Mouse (Mus musculus) kidney, adult 2 months (tissue): Measurements from ENCODE around the gene Il18r1. TPM values are rescaled to one million over a fixed set of nuclear protein-coding genes. Genes with fewer than 3 reads are reported as not detected.

Experiments
- DNase-seq: peaks from one replicate; pipeline ENCODE4 v3.0.0; 2021
- H3K27ac ChIP-seq: fragments of 200-500 bp; 2 replicates; pipeline ENCODE4 v1.5.1; 2012; ENCODE audit warnings: low read depth, low read length, control low read depth, inconsistent platforms; ENCODE audit not compliant: insufficient read depth
- H3K27me3 ChIP-seq: fragments of 200-500 bp; replicated peaks from 2 replicates; pipeline ENCODE4 v1.6.1; 2012; ENCODE audit warnings: mild to moderate bottlenecking, moderate library complexity, low read length, inconsistent platforms; ENCODE audit not compliant: control insufficient read depth, insufficient read depth
- H3K36me3 ChIP-seq: fragments of 200-500 bp; 2 replicates; pipeline ENCODE4 v1.6.1; 2012; ENCODE audit warnings: mild to moderate bottlenecking, moderate library complexity, low read length, inconsistent platforms; ENCODE audit not compliant: control insufficient read depth, insufficient read depth
- H3K4me1 ChIP-seq: fragments of 200-500 bp; 2 replicates; pipeline ENCODE4 v1.6.1; 2011; ENCODE audit warnings: low read length; ENCODE audit not compliant: control insufficient read depth, insufficient read depth
- H3K4me3 ChIP-seq: fragments of 200-500 bp; 2 replicates; pipeline ENCODE4 v1.5.1; 2011; ENCODE audit warnings: mild to moderate bottlenecking, low read depth, low read length, control low read depth; ENCODE audit not compliant: insufficient read depth
- CTCF ChIP-seq: fragments of 200-500 bp; conservative IDR thresholded peaks from 2 replicates; pipeline ENCODE4 v1.5.1; 2011; ENCODE audit warnings: low read depth, mild to moderate bottlenecking, control low read depth, low read length, moderate library complexity, mixed read lengths; ENCODE audit not compliant: insufficient read depth, insufficient read length
- POLR2A ChIP-seq: fragments of 200-500 bp; IDR thresholded peaks from one replicate; pipeline ENCODE4 v1.6.1; 2011; ENCODE audit warnings: low read depth, low read length, control low read depth
- WGBS: fragments of 180-500 bp; shearing (Covaris S2); methylation state at CpG from one replicate; pipeline ENCODE4 v1.1.7; 2018; 5-methylcytosine and 5-hydroxymethylcytosine counted together
- polyA plus RNA-seq: library from polyadenylated mRNA; depleted of rRNA; stranded (reverse); fragments of >200 nt; gene quantifications from 2 replicates; pipeline ENCODE4 v1.2.3, GENCODE M21; 2012; rRNA removed

The Il18r1 gene
- polyA plus RNA-seq, 1 experiment, result 0.58 TPM

DNA sequence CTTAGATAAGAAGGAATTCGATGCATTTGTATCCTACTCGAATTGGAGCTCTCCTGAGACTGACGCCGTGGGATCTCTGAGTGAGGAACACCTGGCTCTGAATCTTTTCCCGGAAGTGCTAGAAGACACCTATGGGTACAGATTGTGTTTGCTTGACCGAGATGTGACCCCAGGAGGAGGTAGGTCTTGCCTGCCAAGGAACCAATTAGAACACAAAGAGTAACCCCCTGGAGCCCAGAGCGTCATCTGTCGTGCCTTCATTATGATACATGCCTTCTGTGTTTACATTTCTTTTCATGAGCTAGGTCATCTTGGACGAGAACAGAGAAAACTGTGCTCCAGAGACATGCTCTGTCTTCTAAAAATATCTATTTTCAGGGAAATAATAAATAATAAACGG is 82.4 kb downstream of the Il18r1 start:
- Histone ChIP-seq H3K4me1 (no peaks in the 10 kb centered on the region), H3K4me3 (no peak overlapping the region), H3K36me3 (no peaks in the 10 kb centered on the region), H3K27me3 (no peaks in the 10 kb centered on the region), H3K27ac (no peak overlapping the region)
- WGBS, result 53% methylated on average over 10 of the region's 10 CpGs
- no peak for TF ChIP-seq POLR2A
- no peak for TF ChIP-seq CTCF
- DNase-seq, result no peak

Other genes starting within 250 kb of the Il18r1 start
- 3.3 and 3.4 TPM in 2 replicates for gene Il1r1, start 240.5 kb upstream of the Il18r1 start, polyA plus RNA-seq
- gene Il1rl2, start 140.9 kb upstream of the Il18r1 start, polyA plus RNA-seq, result 1.3 and 1.4 TPM in 2 replicates
- 0.28 and 0.64 TPM in 2 replicates for gene Il1rl1, start 36.0 kb upstream of the Il18r1 start, polyA plus RNA-seq
- gene Il18rap, start 49.8 kb downstream of the Il18r1 start, polyA plus RNA-seq, result 0.11 and 0.30 TPM in 2 replicates
- gene Slc9a4, start 114.5 kb downstream of the Il18r1 start, polyA plus RNA-seq, result 2.9 and 5.0 TPM in 2 replicates
- gene Slc9a2, start 215.0 kb downstream of the Il18r1 start, polyA plus RNA-seq, result 14.5 and 23.7 TPM in 2 replicates